Mouse (Mus musculus) kidney, embryonic 14.5 days (tissue): Measurements from ENCODE around the gene Hsbp1. TPM values are rescaled to one million over a fixed set of nuclear protein-coding genes. Genes with fewer than 3 reads are reported as not detected.
A peak's percentile ranks its signal among the peaks of the same experiment; 100 is the strongest.
"Not testable (repeated sequence)": the region's sequence is repeated elsewhere in the genome, so short reads cannot be mapped to it uniquely, and the experiment has no call there.

ENCODE experiments used
- ATAC-seq: fragments of 200-750 bp; cut with Nextera tagmentation; 2 replicates; pipeline ENCODE4 v1.8.0; 2017; ENCODE audit warnings: moderate number of reproducible peaks, mild to moderate bottlenecking, moderate TSS enrichment, moderate library complexity; ENCODE audit not compliant: low FRiP score, low TSS enrichment
- H3K27ac ChIP-seq: fragments of 300-500 bp; sonication (generic); 2 replicates; pipeline ENCODE4 v1.5.1; 2014; ENCODE audit warnings: low read depth, mild to moderate bottlenecking, low read length, moderate library complexity, mixed read lengths
- H3K27me3 ChIP-seq: fragments of 300-500 bp; sonication (generic); 2 replicates; pipeline ENCODE4 v1.6.1; 2014; ENCODE audit warnings: mild to moderate bottlenecking, low read length; ENCODE audit not compliant: control insufficient read depth, insufficient read depth
- H3K36me3 ChIP-seq: fragments of 300-500 bp; sonication (generic); 2 replicates; pipeline ENCODE4 v1.6.1; 2014; ENCODE audit warnings: low read length, mixed read lengths; ENCODE audit not compliant: control insufficient read depth, insufficient read depth
- H3K4me1 ChIP-seq: fragments of 300-500 bp; sonication (generic); 2 replicates; pipeline ENCODE4 v1.6.1; 2014; ENCODE audit warnings: low read length, mixed read lengths; ENCODE audit not compliant: control insufficient read depth, insufficient read depth
- H3K4me2 ChIP-seq: fragments of 300-500 bp; sonication (generic); replicated peaks from 2 replicates; pipeline ENCODE4 v1.6.1; 2014; ENCODE audit warnings: low read depth, mild to moderate bottlenecking, low read length
- H3K4me3 ChIP-seq: fragments of 300-500 bp; sonication (generic); 2 replicates; pipeline ENCODE4 v1.5.1; 2014; ENCODE audit warnings: mild to moderate bottlenecking, low read length
- H3K9ac ChIP-seq: fragments of 300-500 bp; sonication (generic); 2 replicates; pipeline ENCODE4 v1.6.1; 2014; ENCODE audit warnings: low read depth, mild to moderate bottlenecking, low read length, moderate library complexity
- H3K9me3 ChIP-seq: fragments of 300-500 bp; sonication (generic); 2 replicates; pipeline ENCODE4 v1.6.1; 2016; ENCODE audit warnings: low read length; ENCODE audit not compliant: control insufficient read depth
- WGBS: fragments of 180-500 bp; shearing (Covaris S2); extraction: QIAGEN DNeasy Blood & Tissue Kit; methylation state at CpG from one replicate; pipeline ENCODE4 v1.1.7; 2014; 5-methylcytosine and 5-hydroxymethylcytosine counted together
- polyA plus RNA-seq: library from polyadenylated mRNA; unstranded; fragments of >200 nt; fragmentation: Nextera tagmentation; extraction: Ambion mirVana; gene quantifications from 2 replicates; pipeline ENCODE4 v1.2.1, GENCODE M21; 2014

Hsbp1 gene
- polyA plus RNA-seq, 1 experiment from 2014 or later = 305 TPM

DNA sequence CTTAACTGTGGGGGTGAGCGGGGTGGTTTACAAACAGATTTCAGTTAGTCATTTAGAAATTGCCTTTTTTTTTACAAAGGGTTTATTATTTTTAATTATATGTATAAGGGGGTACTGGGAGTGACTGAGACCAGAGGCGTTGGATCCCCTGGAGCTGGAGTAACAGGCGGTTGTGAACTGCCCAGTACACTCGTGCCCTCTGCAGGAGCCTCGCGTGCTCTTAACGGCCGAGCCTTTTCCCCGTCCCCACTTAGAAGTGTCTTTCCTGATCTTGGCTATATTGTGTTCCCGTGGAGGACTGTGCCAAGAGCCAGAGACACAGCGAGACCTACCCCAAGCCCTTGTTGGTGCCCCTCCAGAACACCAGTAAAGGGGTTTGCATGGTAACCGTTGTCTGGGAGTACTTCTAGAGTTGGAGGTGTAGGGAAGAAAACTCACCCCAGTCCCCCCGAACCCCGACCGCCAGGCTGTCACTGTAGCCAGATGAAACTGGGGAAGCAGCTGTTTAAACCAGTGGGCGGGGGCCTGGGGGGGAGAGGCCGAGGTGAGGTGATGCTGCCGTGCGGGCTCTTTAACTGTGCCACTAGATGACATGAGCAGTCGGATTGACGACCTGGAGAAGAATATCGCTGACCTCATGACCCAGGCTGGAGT, 868 bp downstream of the Hsbp1 start:
- Histone ChIP-seq H3K9me3 (peaks cover 3% of the 10 kb centered on the region; the same call in 1 of the 2 replicates), H3K4me1 (peaks cover 6% of the 10 kb centered on the region; the same call in 1 of the 2 replicates), H3K36me3 (peaks cover 34% of the 10 kb centered on the region), H3K4me3 (peak overlapping the region; percentile 86), H3K9ac (peak overlapping the region; percentile 91), H3K4me2 (peak overlapping the region; percentile 46), H3K27ac (no peak overlapping the region), H3K27me3 (no peaks in the 10 kb centered on the region)
- ATAC-seq = no peak
- WGBS = 57% methylated on average over 22 of the region's 22 CpGs

GRCm38 (mm10) chr8:119345683-119346075, 1.4 kb downstream of the Hsbp1 start:
- 84% methylated on average over 15 of the region's 15 CpGs for WGBS
- H3K27me3 ChIP-seq = no peaks in the 10 kb centered on the region
- 0 out of 2 replicates have a peak overlapping the region, but pooled peaks have one; percentile 91 for H3K9ac ChIP-seq
- H3K27ac ChIP-seq = no peak overlapping the region
- H3K4me1 ChIP-seq = peaks cover 6% of the 10 kb centered on the region; the same call in 1 of the 2 replicates
- ATAC-seq = no peak
- H3K9me3 ChIP-seq = peaks cover 3% of the 10 kb centered on the region; the same call in 1 of the 2 replicates
- peaks cover 37% of the 10 kb centered on the region for H3K36me3 ChIP-seq
- H3K4me3 ChIP-seq = peak overlapping the region; percentile 86; the same call in 1 of the 2 replicates
- H3K4me2 ChIP-seq = peak overlapping the region; percentile 46

- Histone ChIP-seq H3K9me3 (no peaks in the 10 kb centered on the region), H3K4me1 (no peaks in the 10 kb centered on the region), H3K9ac (no peak overlapping the region), H3K4me3 (no peak overlapping the region), H3K4me2 (no peak overlapping the region), H3K27ac (no peak overlapping the region), H3K36me3 (peaks cover 37% of the 10 kb centered on the region), H3K27me3 (no peaks in the 10 kb centered on the region)
- ATAC-seq = no peak
- WGBS = 93% methylated on average over 19 of the region's 19 CpGs
Observed at GRCm38 (mm10) chr8:119351647-119352046, 7.4 kb downstream of the Hsbp1 start.

DNA sequence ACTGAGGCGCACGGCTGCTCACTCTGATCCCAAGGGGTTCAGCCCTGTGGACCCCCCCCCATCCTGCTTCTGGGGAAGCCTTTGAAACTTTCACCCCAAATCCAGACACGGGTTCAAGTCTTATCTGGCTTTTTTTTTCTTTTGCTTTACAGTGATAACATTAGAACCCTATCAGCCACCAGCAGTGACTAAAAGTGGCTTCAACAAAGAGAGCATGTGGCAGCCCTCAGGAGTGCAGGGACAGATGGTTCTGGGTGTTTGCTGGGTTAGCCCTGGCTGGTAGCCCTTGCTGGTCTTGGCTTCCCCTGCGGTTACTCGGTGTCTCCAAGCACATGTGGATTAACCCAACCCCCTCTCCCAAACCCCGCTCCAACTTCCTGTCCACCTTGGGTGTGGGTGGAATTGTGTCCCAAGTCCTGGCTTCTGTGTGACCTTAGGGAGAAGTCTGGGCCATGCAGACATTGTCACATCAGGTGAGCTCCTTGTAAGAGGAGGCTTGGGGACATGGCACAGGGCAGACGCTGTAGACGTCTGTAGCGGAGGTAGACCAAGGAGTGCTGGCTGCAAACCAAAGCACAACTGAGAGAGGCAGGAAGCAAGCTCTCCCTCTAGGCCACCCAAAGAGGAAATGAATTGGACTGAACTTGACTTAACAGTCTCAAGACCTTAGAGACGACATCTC, 8.8 kb downstream of the Hsbp1 start:
- no peak overlapping the region for H3K4me2 ChIP-seq
- H3K27ac ChIP-seq = no peak overlapping the region
- no peak for ATAC-seq
- no peaks in the 10 kb centered on the region for H3K4me1 ChIP-seq
- no peaks in the 10 kb centered on the region for H3K9me3 ChIP-seq
- H3K9ac ChIP-seq = no peak overlapping the region
- H3K27me3 ChIP-seq = no peaks in the 10 kb centered on the region
- no peak overlapping the region for H3K4me3 ChIP-seq
- H3K36me3 ChIP-seq = peaks cover 22% of the 10 kb centered on the region
- 86% methylated on average over 10 of the region's 10 CpGs for WGBS

DNA sequence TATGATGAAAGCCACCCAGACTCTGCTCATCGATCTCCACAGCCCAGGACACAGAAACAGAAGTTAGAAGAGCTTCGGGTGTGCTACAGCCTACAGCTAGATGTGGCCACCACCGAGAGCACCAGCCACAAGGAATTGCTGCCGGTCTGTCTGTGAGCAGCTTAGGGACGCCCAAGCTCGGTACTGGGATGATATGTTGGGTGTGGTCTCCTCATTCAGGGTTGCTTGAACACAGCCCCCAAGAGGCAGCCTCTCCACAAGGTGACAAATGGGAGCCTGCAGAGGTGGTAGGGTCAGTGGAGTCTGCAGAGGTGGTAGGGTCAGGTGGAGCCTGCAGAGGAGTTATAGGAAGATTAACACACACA, 9.4 kb downstream of the Hsbp1 start:
- ATAC-seq = no peak
- no peak overlapping the region for H3K27ac ChIP-seq
- H3K4me3 ChIP-seq = no peak overlapping the region
- no peak overlapping the region for H3K4me2 ChIP-seq
- WGBS = 80% methylated on average over 6 of the region's 6 CpGs
- H3K27me3 ChIP-seq = no peaks in the 10 kb centered on the region
- H3K36me3 ChIP-seq = peaks cover 17% of the 10 kb centered on the region
- H3K4me1 ChIP-seq = no peaks in the 10 kb centered on the region
- H3K9ac ChIP-seq = no peak overlapping the region
- H3K9me3 ChIP-seq = no peaks in the 10 kb centered on the region

DNA sequence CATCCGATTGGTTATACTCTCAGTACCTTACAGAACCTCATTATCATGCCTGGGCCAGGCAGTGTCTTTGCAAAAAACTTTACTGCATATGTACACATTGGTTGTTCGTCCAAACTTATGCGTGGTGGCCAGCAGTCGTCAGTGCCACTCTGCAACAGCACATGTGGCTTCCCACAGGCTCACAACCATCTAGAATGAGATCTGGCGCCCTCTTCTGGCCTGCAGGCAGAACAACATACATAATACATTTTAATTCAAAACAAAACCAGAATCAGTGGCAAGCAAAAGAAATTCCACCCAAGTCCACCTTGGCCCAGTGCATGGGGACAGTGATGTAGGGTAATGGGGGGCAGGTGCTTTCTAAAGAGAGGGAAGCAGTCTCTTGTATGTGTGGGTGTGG, 12.3 kb downstream of the Hsbp1 start:
- ATAC-seq, H3K4me3 ChIP-seq, H3K27me3 ChIP-seq, H3K4me2 ChIP-seq, H3K4me1 ChIP-seq, H3K36me3 ChIP-seq, H3K9ac ChIP-seq, H3K27ac ChIP-seq, H3K9me3 ChIP-seq: not testable (repeated sequence)
- 67% methylated on average over 5 of the region's 5 CpGs for WGBS

- ATAC-seq = no peak
- Histone ChIP-seq H3K9ac (no peak overlapping the region), H3K4me2 (no peak overlapping the region), H3K27me3 (no peaks in the 10 kb centered on the region), H3K27ac (no peak overlapping the region), H3K4me3 (no peak overlapping the region), H3K36me3 (no peaks in the 10 kb centered on the region), H3K9me3 (no peaks in the 10 kb centered on the region), H3K4me1 (no peaks in the 10 kb centered on the region)
- WGBS = 89% methylated on average over 7 of the region's 7 CpGs
Observed at GRCm38 (mm10) chr8:119358175-119358574, 13.9 kb downstream of the Hsbp1 start.

- no peaks in the 10 kb centered on the region for H3K4me1 ChIP-seq
- 48% methylated on average over 14 of the region's 14 CpGs for WGBS
- no peak for ATAC-seq
Observed at GRCm38 (mm10) chr8:119358836-119359235, 14.5 kb downstream of the Hsbp1 start.

DNA sequence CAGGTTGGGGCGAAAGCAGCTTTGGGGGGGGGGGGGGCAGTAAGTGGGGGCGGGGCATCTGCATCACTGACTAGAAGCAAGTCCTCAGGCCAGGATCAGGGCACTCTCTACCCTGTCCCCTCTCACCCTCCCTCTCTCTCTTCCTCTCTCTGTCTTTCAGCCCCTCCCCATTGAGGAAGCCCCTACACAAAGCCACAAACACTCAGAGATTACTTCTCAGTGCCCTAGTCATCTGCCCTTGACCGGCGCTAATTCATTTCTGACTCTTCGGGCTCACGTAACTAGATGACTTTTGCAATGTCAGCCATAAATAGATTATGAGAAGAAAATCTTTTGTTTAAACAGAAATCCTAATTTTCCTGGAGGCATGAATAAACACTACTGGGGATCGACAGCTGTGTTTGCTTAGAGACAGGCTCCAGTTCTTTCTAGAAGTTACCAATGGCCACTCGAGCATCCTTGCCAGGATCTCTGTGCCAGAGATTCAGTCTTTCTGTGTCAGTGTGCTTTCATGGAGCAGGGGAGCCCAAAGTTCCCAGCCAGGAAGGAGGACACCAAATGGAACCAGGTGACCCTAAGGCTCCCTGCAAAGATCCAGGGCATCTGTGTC, 16.5 kb downstream of the Hsbp1 start:
- Histone ChIP-seq H3K4me1 (no peaks in the 10 kb centered on the region), H3K27me3 (no peaks in the 10 kb centered on the region), H3K36me3 (no peaks in the 10 kb centered on the region), H3K4me2 (no peak overlapping the region), H3K4me3 (no peak overlapping the region), H3K27ac (no peak overlapping the region), H3K9me3 (no peaks in the 10 kb centered on the region), H3K9ac (no peak overlapping the region)
- 71% methylated on average over 8 of the region's 8 CpGs for WGBS
- ATAC-seq = no peak

More at GRCm38 (mm10) chr8:119358836-119359235, 14.5 kb downstream of the Hsbp1 start:
- no peaks in the 10 kb centered on the region for H3K27me3 ChIP-seq
- no peaks in the 10 kb centered on the region for H3K36me3 ChIP-seq
- H3K9ac ChIP-seq = no peak overlapping the region
- H3K4me2 ChIP-seq = no peak overlapping the region
- no peak overlapping the region for H3K4me3 ChIP-seq
- no peak overlapping the region for H3K27ac ChIP-seq
- no peaks in the 10 kb centered on the region for H3K9me3 ChIP-seq
